Mouse (Mus musculus): ENCODE data around the gene Cux2.

DNA sequence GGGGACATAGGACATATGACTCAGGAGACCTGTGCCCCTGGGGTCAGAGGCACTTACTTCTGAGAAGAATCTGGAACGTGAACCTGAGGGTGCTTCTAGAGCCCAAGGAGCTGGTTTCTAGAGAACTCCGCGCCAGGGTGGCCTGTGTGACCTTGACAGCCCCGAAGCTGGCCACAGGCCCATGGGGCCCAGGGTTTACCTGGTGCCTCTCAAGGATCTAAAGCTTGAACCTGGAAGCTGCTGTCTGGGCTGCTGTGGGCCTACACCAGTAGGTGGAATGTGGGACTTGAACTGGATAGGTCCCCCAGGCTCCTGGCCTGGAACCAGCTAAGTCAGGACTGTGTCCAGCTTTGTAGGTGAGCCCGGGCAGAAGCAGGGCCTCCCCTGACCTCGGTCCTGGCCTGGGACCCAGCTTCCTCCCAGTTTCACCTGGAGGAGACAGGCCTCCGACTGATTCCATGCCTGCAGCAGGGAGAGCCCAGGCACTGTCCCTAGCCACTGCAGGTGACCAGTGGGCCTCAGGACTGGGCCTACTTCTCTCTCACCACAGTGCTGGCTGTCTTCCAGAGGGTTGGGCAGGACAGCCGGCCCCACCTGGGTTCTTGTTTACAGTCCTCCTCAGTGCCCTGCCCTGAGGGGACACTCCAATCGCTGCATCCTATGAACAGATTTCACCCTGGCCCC is 196.4 kb downstream of the Cux2 start:
- TF ChIP-seq POLR2A (IDR thresholded peaks at IDR 0.05; ENCODE audit: borderline replicate concordance, low read depth, low read length) = no peak
- no peak for TF ChIP-seq CTCF (IDR thresholded peaks at IDR 0.05; ENCODE audit: low read depth, low read length)

Data from bone marrow macrophage, adult 2 months (primary cell).